ENCODE assay signal across 8 mouse cellular contexts in the genomic region with DNA sequence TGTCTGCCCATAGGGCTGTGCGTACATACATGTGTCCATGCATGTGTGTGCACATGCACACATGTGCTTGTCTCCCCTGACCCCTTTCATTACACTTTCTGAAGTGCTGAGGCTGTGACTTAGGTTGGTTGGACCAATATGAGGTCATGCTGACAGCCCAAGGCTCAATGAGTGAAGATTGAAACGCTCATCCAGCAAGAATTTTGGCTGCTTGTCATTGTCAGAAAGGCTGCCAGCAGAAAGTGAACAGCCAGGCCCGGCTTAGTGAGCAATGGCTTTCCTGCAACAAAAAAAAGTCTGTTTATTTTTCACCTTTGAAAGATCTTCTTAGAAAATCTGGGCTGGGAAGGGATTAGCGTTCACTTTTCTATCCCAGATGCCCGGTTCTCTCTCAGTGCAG.
DNase-seq lines count a peak whose midpoint lies in the region; ATAC-seq and TF ChIP-seq lines count a peak whose summit lies in the region.

No protein-coding gene starts in this region.

- no peak overlapping the region for H3K4me3 ChIP-seq in forebrain, postnatal 0 days (ENCODE audit: low read depth, low read length)
- no peak overlapping the region for H3K4me3 ChIP-seq in forebrain, embryonic 16.5 days (replicated peaks; ENCODE audit: low read length)
- no peak overlapping the region for H3K4me3 ChIP-seq in heart, postnatal 0 days (ENCODE audit: low read depth, low read length)
- H3K4me3 ChIP-seq in liver, embryonic 11.5 days (ENCODE audit: low read depth, low read length): no peak overlapping the region

- TF ChIP-seq EP300 in heart, postnatal 0 days (IDR thresholded peaks at IDR 0.05; ENCODE audit: low read depth): no peak

- H3K4me2 ChIP-seq in forebrain, postnatal 0 days (ENCODE audit: low read depth): no peak overlapping the region
- no peak overlapping the region for H3K4me2 ChIP-seq in forebrain, embryonic 16.5 days (ENCODE audit: low read length)
- H3K4me2 ChIP-seq in heart, postnatal 0 days (ENCODE audit: low read depth, low read length): no peak overlapping the region
- no peak overlapping the region for H3K4me2 ChIP-seq in liver, embryonic 11.5 days

- H3K4me1 ChIP-seq in forebrain, postnatal 0 days (ENCODE audit: insufficient read depth): no peaks in the 10 kb centered on the region
- peaks cover 5% of the 10 kb centered on the region for H3K4me1 ChIP-seq in forebrain, embryonic 16.5 days (replicated peaks; ENCODE audit: control insufficient read depth, insufficient read depth, low read length)
- peaks cover 23% of the 10 kb centered on the region for H3K4me1 ChIP-seq in heart, postnatal 0 days (ENCODE audit: control insufficient read depth, insufficient read depth)
- no peaks in the 10 kb centered on the region; the same call in 1 of the 2 replicates for H3K4me1 ChIP-seq in liver, embryonic 11.5 days (replicated peaks; ENCODE audit: control insufficient read depth, insufficient read depth, low read length)

- H3K27ac ChIP-seq in forebrain, postnatal 0 days (ENCODE audit: low read depth, low read length): no peak overlapping the region
- no peak overlapping the region for H3K27ac ChIP-seq in forebrain, embryonic 16.5 days (ENCODE audit: low read length)
- H3K27ac ChIP-seq in heart, postnatal 0 days (ENCODE audit: low read depth): peak overlapping the region; percentile 23
- no peak overlapping the region for H3K27ac ChIP-seq in liver, embryonic 11.5 days (ENCODE audit: low read depth, low read length)

- TF ChIP-seq CTCF in forebrain, postnatal 0 days (IDR thresholded peaks at IDR 0.05; ENCODE audit: low read depth): no peak
- no peak for TF ChIP-seq CTCF in heart, postnatal 0 days (IDR thresholded peaks at IDR 0.05; ENCODE audit: low read depth)

- no peak overlapping the region for H3K9ac ChIP-seq in forebrain, postnatal 0 days
- H3K9ac ChIP-seq in forebrain, embryonic 16.5 days (replicated peaks; ENCODE audit: low read depth, low read length): no peak overlapping the region
- no peak overlapping the region for H3K9ac ChIP-seq in heart, postnatal 0 days (replicated peaks; ENCODE audit: low read depth, low read length)
- no peak overlapping the region for H3K9ac ChIP-seq in liver, embryonic 11.5 days (ENCODE audit: low read depth, low read length)

- H3K27me3 ChIP-seq in forebrain, postnatal 0 days (ENCODE audit: insufficient read depth, low read length): no peaks in the 10 kb centered on the region
- H3K27me3 ChIP-seq in forebrain, embryonic 16.5 days (replicated peaks; ENCODE audit: control insufficient read depth, insufficient read depth, low read length): no peaks in the 10 kb centered on the region
- no peaks in the 10 kb centered on the region for H3K27me3 ChIP-seq in heart, postnatal 0 days (ENCODE audit: control insufficient read depth, insufficient read depth, low read length)
- no peaks in the 10 kb centered on the region for H3K27me3 ChIP-seq in liver, embryonic 11.5 days (replicated peaks; ENCODE audit: control insufficient read depth, insufficient read depth, low read length)

- no peak for ATAC-seq in forebrain, postnatal 0 days
- no peak for ATAC-seq in forebrain, embryonic 16.5 days
- ATAC-seq in heart, postnatal 0 days (ENCODE audit: insufficient read depth, low read depth): peak; percentile 36
- ATAC-seq in liver, embryonic 11.5 days (replicated peaks; ENCODE audit: low FRiP score): no peak

- peak; percentile 29 for DNase-seq in forebrain, postnatal 0 days
- peak; percentile 92 for DNase-seq in 3T3-L1 (ENCODE audit: low read depth, low spot score)
- DNase-seq in cerebellum, adult 8-10 months: peak; percentile 45
- DNase-seq in heart, postnatal 0 days (ENCODE audit: low spot score): no peak
- no peak for DNase-seq in liver, embryonic 11.5 days (ENCODE audit: low spot score)
- no peak for DNase-seq in embryo, embryonic 10.5 days (ENCODE audit: low spot score)
- DNase-seq in yolk sac, embryonic 10.5 days (ENCODE audit: low spot score): no peak

- WGBS in forebrain, postnatal 0 days: 39% methylated on average over 5 of the region's 5 CpGs
- WGBS in forebrain, embryonic 16.5 days: 42% methylated on average over 5 of the region's 5 CpGs
- WGBS in heart, postnatal 0 days: 49% methylated on average over 5 of the region's 5 CpGs
- 72% methylated on average over 5 of the region's 5 CpGs for WGBS in liver, embryonic 11.5 days

- H3K9me3 ChIP-seq in forebrain, postnatal 0 days (ENCODE audit: low read length): no peaks in the 10 kb centered on the region
- no peaks in the 10 kb centered on the region for H3K9me3 ChIP-seq in forebrain, embryonic 16.5 days (ENCODE audit: control insufficient read depth, low read length)
- H3K9me3 ChIP-seq in heart, postnatal 0 days (replicated peaks; ENCODE audit: control insufficient read depth, low read length): no peaks in the 10 kb centered on the region
- no peaks in the 10 kb centered on the region for H3K9me3 ChIP-seq in liver, embryonic 11.5 days (ENCODE audit: control insufficient read depth, low read length)

- H3K36me3 ChIP-seq in forebrain, postnatal 0 days (ENCODE audit: insufficient read depth): no peaks in the 10 kb centered on the region
- H3K36me3 ChIP-seq in forebrain, embryonic 16.5 days (ENCODE audit: control insufficient read depth, insufficient read depth): no peaks in the 10 kb centered on the region
- H3K36me3 ChIP-seq in heart, postnatal 0 days (replicated peaks; ENCODE audit: control insufficient read depth, insufficient read depth, low read length): no peaks in the 10 kb centered on the region
- H3K36me3 ChIP-seq in liver, embryonic 11.5 days (ENCODE audit: control insufficient read depth, insufficient read depth, low read length): no peaks in the 10 kb centered on the region

Comparison
In these comparisons a context has a peak if more than half of its experiments do, and no peak if none do; other contexts are left out.
1. DNase-seq: peak in forebrain, postnatal 0 days (single experiment), 3T3-L1 (single experiment) and cerebellum, adult 8-10 months (single experiment); none in heart, postnatal 0 days (single experiment), liver, embryonic 11.5 days (single experiment), embryo, embryonic 10.5 days (single experiment) and yolk sac, embryonic 10.5 days (single experiment).